In the genomic region with DNA sequence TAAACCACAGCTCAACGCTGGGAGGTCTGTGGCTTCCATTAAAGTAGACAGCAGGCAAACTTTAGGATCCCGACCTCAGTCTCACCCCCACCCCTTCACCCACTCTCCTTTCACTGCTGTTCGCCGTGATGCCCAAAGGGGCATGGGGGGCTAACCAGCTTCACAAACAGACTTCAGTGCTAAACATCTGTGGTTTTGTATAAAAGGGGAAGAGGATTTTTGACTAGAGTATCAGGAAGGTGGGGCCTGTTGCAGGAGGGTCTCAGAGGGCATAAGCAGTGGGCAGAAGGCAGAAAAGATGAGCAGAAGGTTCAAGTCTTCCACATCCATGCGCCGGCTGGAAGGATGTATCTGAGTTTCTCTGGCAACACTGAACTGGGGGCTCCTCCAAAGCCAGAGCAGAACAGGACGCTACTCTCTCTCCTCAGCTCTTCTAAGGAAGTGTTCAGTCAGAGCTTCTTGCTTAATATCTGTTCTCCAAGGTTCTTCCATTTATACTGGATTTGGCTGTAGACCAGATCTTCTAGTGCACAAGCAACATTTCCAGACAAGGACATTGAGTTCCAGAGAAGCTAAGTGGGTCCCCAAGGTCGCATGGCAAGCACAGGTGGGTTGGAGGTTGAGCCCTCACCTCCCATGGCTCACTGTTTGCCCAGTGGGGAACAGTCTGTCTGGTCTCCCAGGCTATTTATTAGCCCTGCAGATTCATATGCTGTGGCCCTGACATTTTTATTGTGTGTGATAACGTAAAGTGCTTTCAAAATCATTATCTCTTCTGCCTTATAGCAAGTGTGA, we compare ENCODE assay signal across 8 mouse cellular contexts. TPM values are rescaled to one million over a fixed set of nuclear protein-coding genes. Genes with fewer than 3 reads are reported as not detected.
A peak's percentile ranks its signal among the peaks of the same experiment; 100 is the strongest.
DNase-seq lines count a peak whose midpoint lies in the region; ATAC-seq and TF ChIP-seq lines count a peak whose summit lies in the region.

No protein-coding gene starts in this region.

- TF ChIP-seq POLR2A in limb, embryonic 14.5 days (IDR thresholded peaks at IDR 0.05; ENCODE audit: borderline replicate concordance, extremely low read depth, insufficient read depth, insufficient read length) = no peak

- ATAC-seq in lung, postnatal 0 days = no peak
- ATAC-seq in limb, embryonic 14.5 days (ENCODE audit: low FRiP score, low read depth) = no peak
- ATAC-seq in stomach, embryonic 16.5 days (ENCODE audit: insufficient read depth, low FRiP score) = no peak

- peaks cover 9% of the 10 kb centered on the region; the same call in 1 of the 2 replicates for H3K4me1 ChIP-seq in lung, postnatal 0 days (ENCODE audit: insufficient read depth, low read depth, low read length)
- H3K4me1 ChIP-seq in limb, embryonic 14.5 days (ENCODE audit: control insufficient read depth, insufficient read depth, low read length) = peaks cover 18% of the 10 kb centered on the region
- H3K4me1 ChIP-seq in stomach, embryonic 16.5 days (ENCODE audit: control insufficient read depth, insufficient read depth, low read length) = peaks cover 20% of the 10 kb centered on the region

- no peak overlapping the region for H3K9ac ChIP-seq in lung, postnatal 0 days (replicated peaks; ENCODE audit: low read depth)
- H3K9ac ChIP-seq in limb, embryonic 14.5 days (ENCODE audit: low read depth, low read length, severe bottlenecking) = no peak overlapping the region
- no peak overlapping the region for H3K9ac ChIP-seq in stomach, embryonic 16.5 days (ENCODE audit: low read length)

- H3K4me3 ChIP-seq in lung, postnatal 0 days (ENCODE audit: low read depth, low read length) = peak overlapping the region; percentile 90; the same call in 1 of the 2 replicates
- peak overlapping the region; percentile 76; the same call in 1 of the 2 replicates for H3K4me3 ChIP-seq in limb, embryonic 14.5 days (replicated peaks; ENCODE audit: low read length)
- peak overlapping the region; percentile 5; the same call in 1 of the 2 replicates for H3K4me3 ChIP-seq in stomach, embryonic 16.5 days (replicated peaks; ENCODE audit: low read length)

- no peaks in the 10 kb centered on the region for H3K36me3 ChIP-seq in lung, postnatal 0 days (ENCODE audit: insufficient read depth, low read length)
- H3K36me3 ChIP-seq in limb, embryonic 14.5 days (ENCODE audit: control insufficient read depth, insufficient read depth, low read length) = no peaks in the 10 kb centered on the region
- no peaks in the 10 kb centered on the region for H3K36me3 ChIP-seq in stomach, embryonic 16.5 days (ENCODE audit: control insufficient read depth, insufficient read depth, low read length)

- H3K27me3 ChIP-seq in lung, postnatal 0 days (replicated peaks; ENCODE audit: insufficient read depth, low read length) = no peaks in the 10 kb centered on the region
- H3K27me3 ChIP-seq in limb, embryonic 14.5 days (ENCODE audit: control insufficient read depth, insufficient read depth, low read length) = no peaks in the 10 kb centered on the region
- no peaks in the 10 kb centered on the region; the same call in 1 of the 2 replicates for H3K27me3 ChIP-seq in stomach, embryonic 16.5 days (ENCODE audit: control insufficient read depth, insufficient read depth, low read length)

- no peak overlapping the region for H3K27ac ChIP-seq in lung, postnatal 0 days (ENCODE audit: low read length)
- no peak overlapping the region for H3K27ac ChIP-seq in limb, embryonic 14.5 days (replicated peaks; ENCODE audit: low read depth, low read length)
- H3K27ac ChIP-seq in stomach, embryonic 16.5 days (ENCODE audit: low read length) = no peak overlapping the region

- TF ChIP-seq EP300 in lung, postnatal 0 days (IDR thresholded peaks at IDR 0.05) = no peak

- peak overlapping the region; percentile 92 for H3K4me2 ChIP-seq in lung, postnatal 0 days (replicated peaks; ENCODE audit: low read depth, low read length)
- H3K4me2 ChIP-seq in limb, embryonic 14.5 days (replicated peaks; ENCODE audit: low read depth, low read length, severe bottlenecking) = peak overlapping the region; percentile 94
- peak overlapping the region; percentile 97 for H3K4me2 ChIP-seq in stomach, embryonic 16.5 days (ENCODE audit: low read depth, low read length)

- peak; percentile 28 for DNase-seq in adrenal gland, adult 2 months
- DNase-seq in adrenal gland, postnatal 25 days = no peak
- peak; percentile 80 for DNase-seq in lung, postnatal 0 days (ENCODE audit: low spot score)
- DNase-seq in lung, adult 18-20 months = no peak
- no peak for DNase-seq in limb, embryonic 14.5 days (ENCODE audit: low spot score)
- DNase-seq in gastrocnemius, adult 8-10 months (ENCODE audit: low spot score in 2 of 2) = no peak
- no peak for DNase-seq in adrenal gland, adult 8-10 months

- no peaks in the 10 kb centered on the region for H3K9me3 ChIP-seq in lung, postnatal 0 days (ENCODE audit: low read length)
- H3K9me3 ChIP-seq in limb, embryonic 14.5 days (ENCODE audit: control insufficient read depth, low read length) = no peaks in the 10 kb centered on the region
- no peaks in the 10 kb centered on the region for H3K9me3 ChIP-seq in stomach, embryonic 16.5 days (replicated peaks; ENCODE audit: control insufficient read depth, low read length)

- TF ChIP-seq CTCF in lung, postnatal 0 days (IDR thresholded peaks at IDR 0.05) = no peak

- WGBS in lung, postnatal 0 days = 54% methylated on average over 9 of the region's 9 CpGs
- WGBS in limb, embryonic 14.5 days = 63% methylated on average over 9 of the region's 9 CpGs
- WGBS in stomach, embryonic 16.5 days = 67% methylated on average over 9 of the region's 9 CpGs

RNA-seq across cellular contexts. Expression of a gene that starts 2.8 kb away (rescaled TPM):
- total RNA-seq in adrenal gland, adult 2 months (2021) = 10 to 100 TPM; 17.5 to 20.5 TPM
- polyA plus RNA-seq in adrenal gland, adult 2 months (2012; rRNA removed) = 4.0 and 4.5 TPM in 2 replicates
- 22.8 and 25.8 TPM in 2 replicates for total RNA-seq in adrenal gland, postnatal 25 days (2021)
- 10.6 and 10.9 TPM in 2 replicates for polyA plus RNA-seq in lung, postnatal 0 days (2015; fragmentation: Nextera tagmentation; extraction: Ambion mirVana)
- polyA plus RNA-seq in limb, embryonic 14.5 days (2012; rRNA removed) = 4.4 and 4.7 TPM in 2 replicates
- 9.3 and 10.0 TPM in 2 replicates for polyA plus RNA-seq in limb, embryonic 14.5 days (2014; fragmentation: Nextera tagmentation; extraction: Ambion mirVana)
- 4.0 and 4.4 TPM in 2 replicates for polyA plus RNA-seq in stomach, embryonic 16.5 days (2015; fragmentation: Nextera tagmentation; extraction: Ambion mirVana)
- 10 to 100 TPM; 11.4 to 14.5 (median 13.2) TPM for total RNA-seq in gastrocnemius, adult 8-10 months (2022)
- 10 to 100 TPM; 17.6 to 26.9 (median 22.3) TPM for total RNA-seq in adrenal gland, adult 8-10 months (2022)

RNA-seq across cellular contexts. Expression of a gene that starts 25.4 kb away (rescaled TPM):
- total RNA-seq in adrenal gland, adult 2 months (2021) = 10 to 100 TPM; 13.8 to 18.2 TPM
- polyA plus RNA-seq in adrenal gland, adult 2 months (2012; rRNA removed) = 0.75 and 1.3 TPM in 2 replicates
- total RNA-seq in adrenal gland, postnatal 25 days (2021) = 19.7 and 25.5 TPM in 2 replicates
- polyA plus RNA-seq in lung, postnatal 0 days (2015; fragmentation: Nextera tagmentation; extraction: Ambion mirVana) = 4.0 and 6.4 TPM in 2 replicates
- 8.5 and 10.2 TPM in 2 replicates for polyA plus RNA-seq in limb, embryonic 14.5 days (2012; rRNA removed)
- polyA plus RNA-seq in limb, embryonic 14.5 days (2014; fragmentation: Nextera tagmentation; extraction: Ambion mirVana) = 8.1 and 8.3 TPM in 2 replicates
- 14.0 and 14.3 TPM in 2 replicates for polyA plus RNA-seq in stomach, embryonic 16.5 days (2015; fragmentation: Nextera tagmentation; extraction: Ambion mirVana)
- total RNA-seq in gastrocnemius, adult 8-10 months (2022) = 1 to 10 TPM; 4.7 to 5.6 (median 5.2) TPM
- 10 to 100 TPM; 21.8 to 28.0 (median 25.7) TPM for total RNA-seq in adrenal gland, adult 8-10 months (2022)

Comparison
In these comparisons a context has a peak if more than half of its experiments do, and no peak if none do; other contexts are left out.
1. DNase-seq: peak in adrenal gland, adult 2 months (single experiment) and lung, postnatal 0 days (single experiment); none in adrenal gland, postnatal 25 days (single experiment), lung, adult 18-20 months (0 of 2), limb, embryonic 14.5 days (single experiment), gastrocnemius, adult 8-10 months (0 of 2) and adrenal gland, adult 8-10 months (single experiment).
2. H3K4me3 ChIP-seq: peak in every context shown above with its lines; median percentile 90 in lung, postnatal 0 days; 76 in limb, embryonic 14.5 days; 5 in stomach, embryonic 16.5 days.
3. Peak in every context shown above with its lines, with median percentiles within 50 percentile points of each other: H3K4me2 ChIP-seq.